Mouse (Mus musculus): ENCODE results near the gene Creb5. TPM values are rescaled to one million over a fixed set of nuclear protein-coding genes. Genes with fewer than 3 reads are reported as not detected.

The Creb5 gene
- 0.12 and 0.20 TPM in 2 replicates for polyA plus RNA-seq (2015; fragmentation: Nextera tagmentation; extraction: Ambion mirVana)

DNA sequence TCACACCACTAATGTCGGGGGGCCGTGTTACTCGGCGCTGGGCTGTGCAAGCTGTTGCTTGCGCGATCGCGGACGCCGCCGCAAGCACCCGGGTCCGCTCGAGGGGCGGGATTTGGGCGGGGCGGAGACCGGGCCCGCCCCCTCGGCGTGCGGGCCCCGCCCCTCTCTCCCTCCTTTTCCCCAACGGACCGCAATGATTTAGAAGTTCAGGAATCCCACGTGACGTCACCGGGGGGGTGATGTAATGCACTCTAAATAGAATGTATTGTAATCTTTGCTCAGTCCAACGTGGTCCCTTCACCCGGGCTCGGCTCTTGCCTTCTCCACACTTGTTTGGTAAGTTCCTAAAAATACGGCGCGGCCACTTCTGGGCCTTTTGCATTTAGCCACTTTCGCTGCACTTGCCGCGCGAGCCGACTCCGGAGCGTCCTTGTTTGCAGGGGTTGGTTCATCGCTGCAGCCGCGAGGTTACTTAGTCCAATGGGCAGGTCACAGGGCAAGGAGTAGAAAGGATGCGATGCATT is at the start of gene Creb5:
Gene Creb5 (plus strand): TSS at position 233 of the 524 bp plus-strand sequence.
- no peaks in the 10 kb centered on the region for H3K36me3 ChIP-seq (replicated peaks; ENCODE audit: insufficient read depth, low read length)
- DNase-seq (peak; percentile 75), ATAC-seq (peak; percentile 81)
- WGBS (ENCODE audit: insufficient replicate concordance), result under 1% methylated on average over 45 of the region's 45 CpGs
- peak within 1 kb of the TSS; percentile 60 for H3K4me2 ChIP-seq (ENCODE audit: low read depth, low read length)
- peak within 1 kb of the TSS; percentile 32 for H3K4me3 ChIP-seq (ENCODE audit: low read depth, low read length)
- H3K4me1 ChIP-seq (ENCODE audit: insufficient read depth), result peaks cover 11% of the 10 kb centered on the region
- TF ChIP-seq EP300 (IDR thresholded peaks at IDR 0.05; ENCODE audit: low read depth), result no peak
- TF ChIP-seq CTCF (IDR thresholded peaks at IDR 0.05; ENCODE audit: low read depth), result no peak
- peak within 1 kb of the TSS; percentile 0 for H3K9ac ChIP-seq (replicated peaks)
- no peaks in the 10 kb centered on the region for H3K9me3 ChIP-seq (ENCODE audit: low read length)
- H3K27me3 ChIP-seq (ENCODE audit: insufficient read depth, low read length), result peaks cover 75% of the 10 kb centered on the region
- no peak within 1 kb of the TSS for H3K27ac ChIP-seq (ENCODE audit: low read depth)

DNA sequence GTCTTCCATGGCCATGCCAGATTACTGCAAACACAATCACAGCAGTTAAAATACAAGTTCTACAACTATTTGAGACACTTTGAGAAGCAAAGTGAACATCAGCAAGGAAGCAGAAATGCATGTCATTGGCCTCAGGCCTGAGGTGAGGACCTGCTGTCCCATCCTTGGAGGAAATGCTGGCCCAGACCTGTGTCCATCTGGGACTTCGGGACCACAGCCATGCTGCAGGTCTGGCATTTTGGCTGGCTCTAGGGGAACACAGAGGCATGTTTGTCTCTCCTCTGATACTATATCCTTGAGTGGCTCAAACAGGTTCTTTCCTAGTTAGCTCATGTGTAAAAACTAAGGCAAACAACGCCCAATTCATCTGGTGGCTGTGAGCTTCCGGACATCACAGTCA is 27.2 kb upstream of the Creb5 start:
- 79% methylated on average over 3 of the region's 3 CpGs for WGBS (ENCODE audit: insufficient replicate concordance)
- H3K4me2 ChIP-seq (ENCODE audit: low read depth, low read length), result no peak overlapping the region
- H3K4me1 ChIP-seq (ENCODE audit: insufficient read depth), result no peaks in the 10 kb centered on the region
- H3K36me3 ChIP-seq (replicated peaks; ENCODE audit: insufficient read depth, low read length), result no peaks in the 10 kb centered on the region
- TF ChIP-seq EP300 (IDR thresholded peaks at IDR 0.05; ENCODE audit: low read depth), result no peak
- no peak for TF ChIP-seq CTCF (IDR thresholded peaks at IDR 0.05; ENCODE audit: low read depth)
- H3K27me3 ChIP-seq (ENCODE audit: insufficient read depth, low read length), result no peaks in the 10 kb centered on the region
- no peak overlapping the region for H3K4me3 ChIP-seq (ENCODE audit: low read depth, low read length)
- ATAC-seq (no peak), DNase-seq (no peak)
- no peak overlapping the region for H3K9ac ChIP-seq (replicated peaks)
- H3K9me3 ChIP-seq (ENCODE audit: low read length), result no peaks in the 10 kb centered on the region
- no peak overlapping the region for H3K27ac ChIP-seq (ENCODE audit: low read depth)

DNA sequence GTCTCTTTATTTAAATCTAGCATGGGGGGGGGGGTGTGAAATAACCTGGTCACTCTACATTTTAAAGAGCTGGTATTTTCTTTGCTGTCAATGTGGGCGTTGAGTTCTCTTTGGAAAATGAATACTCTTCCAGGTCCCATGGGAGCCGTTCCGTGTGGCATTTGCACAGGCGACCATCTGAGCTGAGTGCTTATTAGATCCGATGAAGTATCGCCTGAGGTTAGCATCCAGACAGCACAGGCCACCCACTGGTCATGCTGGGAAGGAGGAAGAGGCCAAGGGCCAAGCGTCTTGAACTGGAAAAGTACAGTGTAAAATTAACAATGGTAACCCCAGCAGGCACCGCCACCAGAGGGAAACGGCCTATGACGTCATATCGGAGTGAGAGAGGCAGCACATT is 24.7 kb upstream of the Creb5 start:
- 70% methylated on average over 11 of the region's 11 CpGs for WGBS (ENCODE audit: insufficient replicate concordance)
- no peaks in the 10 kb centered on the region for H3K36me3 ChIP-seq (replicated peaks; ENCODE audit: insufficient read depth, low read length)

DNA sequence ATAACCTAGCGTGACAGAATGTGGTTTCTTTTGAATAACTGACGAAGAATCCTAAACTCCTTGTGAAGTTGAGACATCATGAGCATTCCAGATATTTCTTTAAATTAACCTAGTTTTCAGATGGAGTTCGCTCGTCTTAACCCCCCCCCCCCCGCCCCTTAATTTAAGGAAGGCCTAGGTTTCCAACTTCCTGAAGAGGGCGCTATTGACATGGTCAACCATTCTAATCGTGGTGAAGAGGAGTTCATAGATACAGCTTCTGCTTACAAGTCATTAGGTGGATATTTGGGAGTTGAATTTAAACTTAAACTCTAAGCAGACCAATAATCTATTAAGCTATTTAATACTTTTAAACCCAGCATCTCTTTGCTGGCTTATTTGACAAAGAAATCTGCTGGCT is 20.0 kb upstream of the Creb5 start:
- ATAC-seq (no peak), DNase-seq (no peak)
- no peaks in the 10 kb centered on the region for H3K4me1 ChIP-seq (ENCODE audit: insufficient read depth)
- no peak overlapping the region for H3K9ac ChIP-seq (replicated peaks)
- no peak overlapping the region for H3K27ac ChIP-seq (ENCODE audit: low read depth)
- H3K9me3 ChIP-seq (ENCODE audit: low read length), result no peaks in the 10 kb centered on the region
- TF ChIP-seq EP300 (IDR thresholded peaks at IDR 0.05; ENCODE audit: low read depth), result no peak
- TF ChIP-seq CTCF (IDR thresholded peaks at IDR 0.05; ENCODE audit: low read depth), result peak; percentile 49
- 25% methylated on average over 7 of the region's 7 CpGs for WGBS (ENCODE audit: insufficient replicate concordance)
- H3K36me3 ChIP-seq (replicated peaks; ENCODE audit: insufficient read depth, low read length), result no peaks in the 10 kb centered on the region
- no peak overlapping the region for H3K4me3 ChIP-seq (ENCODE audit: low read depth, low read length)
- H3K27me3 ChIP-seq (ENCODE audit: insufficient read depth, low read length), result peaks cover 8% of the 10 kb centered on the region; the same call in 1 of the 2 replicates
- H3K4me2 ChIP-seq (ENCODE audit: low read depth, low read length), result no peak overlapping the region

More for the DNA sequence above, 24.7 kb upstream of the Creb5 start:
- no peak overlapping the region for H3K27ac ChIP-seq (ENCODE audit: low read depth)
- H3K9me3 ChIP-seq (ENCODE audit: low read length), result no peaks in the 10 kb centered on the region
- no peak overlapping the region for H3K4me2 ChIP-seq (ENCODE audit: low read depth, low read length)
- H3K4me1 ChIP-seq (ENCODE audit: insufficient read depth), result no peaks in the 10 kb centered on the region
- H3K27me3 ChIP-seq (ENCODE audit: insufficient read depth, low read length), result no peaks in the 10 kb centered on the region
- H3K9ac ChIP-seq (replicated peaks), result no peak overlapping the region
- TF ChIP-seq CTCF (IDR thresholded peaks at IDR 0.05; ENCODE audit: low read depth) (no peak), EP300 (IDR thresholded peaks at IDR 0.05; ENCODE audit: low read depth) (no peak)
- no peak for ATAC-seq
- no peak for DNase-seq
- no peak overlapping the region for H3K4me3 ChIP-seq (ENCODE audit: low read depth, low read length)

DNA sequence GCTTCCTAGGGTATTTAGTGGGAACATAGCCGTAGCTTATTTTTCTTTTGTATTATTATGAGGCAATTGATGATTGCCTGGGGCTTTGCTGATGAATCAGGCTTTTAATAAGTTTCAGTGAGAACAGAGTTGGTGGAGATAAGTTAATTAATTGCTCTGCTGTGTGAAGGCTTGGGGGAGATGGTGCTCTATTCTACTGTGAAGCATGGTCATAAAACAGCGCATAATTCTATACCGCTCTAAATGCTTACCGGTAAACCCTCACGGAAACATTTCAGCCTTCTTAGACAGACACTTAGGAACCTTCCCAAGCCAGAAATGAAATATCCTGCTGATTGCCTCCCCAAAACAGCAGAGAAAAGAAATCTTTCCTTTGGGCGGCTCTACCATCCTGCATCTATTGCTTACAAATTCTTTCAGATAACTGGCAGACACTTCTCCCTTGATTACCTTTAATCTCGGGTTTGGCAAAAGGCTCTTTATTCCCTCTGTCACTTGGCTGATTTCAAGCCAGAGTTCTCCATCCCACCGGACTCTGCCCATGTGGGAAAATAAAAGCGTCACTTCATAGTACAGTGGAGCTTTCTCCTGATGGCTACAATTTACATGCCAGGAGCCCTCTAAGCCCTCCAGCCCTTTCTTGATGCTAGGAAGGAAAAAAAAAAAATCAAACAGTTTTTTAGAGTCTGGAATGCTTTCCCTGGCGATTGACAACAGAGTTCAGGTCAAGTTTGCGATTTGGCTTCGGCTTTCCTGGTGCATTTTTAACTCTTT is 19.2 kb upstream of the Creb5 start:
- H3K27ac ChIP-seq (ENCODE audit: low read depth), result no peak overlapping the region
- no peaks in the 10 kb centered on the region for H3K36me3 ChIP-seq (replicated peaks; ENCODE audit: insufficient read depth, low read length)
- no peak overlapping the region for H3K4me2 ChIP-seq (ENCODE audit: low read depth, low read length)
- TF ChIP-seq CTCF (IDR thresholded peaks at IDR 0.05; ENCODE audit: low read depth) (no peak), EP300 (IDR thresholded peaks at IDR 0.05; ENCODE audit: low read depth) (no peak)
- DNase-seq (no peak), ATAC-seq (no peak)
- no peaks in the 10 kb centered on the region for H3K4me1 ChIP-seq (ENCODE audit: insufficient read depth)
- no peak overlapping the region for H3K9ac ChIP-seq (replicated peaks)
- no peak overlapping the region for H3K4me3 ChIP-seq (ENCODE audit: low read depth, low read length)
- peaks cover 8% of the 10 kb centered on the region; the same call in 1 of the 2 replicates for H3K27me3 ChIP-seq (ENCODE audit: insufficient read depth, low read length)
- WGBS (ENCODE audit: insufficient replicate concordance), result 56% methylated on average over 12 of the region's 12 CpGs
- H3K9me3 ChIP-seq (ENCODE audit: low read length), result no peaks in the 10 kb centered on the region

DNA sequence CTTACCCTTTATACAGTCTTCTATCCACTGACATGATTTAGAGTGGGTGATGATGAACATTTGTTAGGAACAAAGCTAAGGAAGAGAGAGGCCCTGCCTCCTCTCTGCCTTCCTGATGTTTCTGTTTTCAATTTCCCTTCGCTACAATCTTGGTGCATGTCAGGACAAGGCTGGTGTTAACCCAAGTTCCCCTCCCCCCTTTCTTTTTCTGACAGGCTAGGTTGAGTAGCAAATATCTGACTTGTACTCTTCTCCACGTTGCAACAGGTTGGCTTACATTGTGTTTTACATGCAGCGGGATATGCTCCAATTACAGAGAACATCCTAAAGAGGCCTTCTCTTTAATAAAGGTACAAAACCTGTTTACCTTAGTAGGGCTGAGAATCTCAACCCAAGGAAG is 15.9 kb upstream of the Creb5 start:
- WGBS (ENCODE audit: insufficient replicate concordance), result 58% methylated on average over 3 of the region's 3 CpGs
- Histone ChIP-seq H3K4me2 (ENCODE audit: low read depth, low read length) (no peak overlapping the region), H3K27ac (ENCODE audit: low read depth) (no peak overlapping the region), H3K9ac (replicated peaks) (no peak overlapping the region), H3K27me3 (ENCODE audit: insufficient read depth, low read length) (peaks cover 8% of the 10 kb centered on the region; the same call in 1 of the 2 replicates), H3K4me3 (ENCODE audit: low read depth, low read length) (no peak overlapping the region), H3K9me3 (ENCODE audit: low read length) (no peaks in the 10 kb centered on the region), H3K4me1 (ENCODE audit: insufficient read depth) (no peaks in the 10 kb centered on the region), H3K36me3 (replicated peaks; ENCODE audit: insufficient read depth, low read length) (no peaks in the 10 kb centered on the region)
- DNase-seq, result no peak
- ATAC-seq, result no peak
- no peak for TF ChIP-seq EP300 (IDR thresholded peaks at IDR 0.05; ENCODE audit: low read depth)
- no peak for TF ChIP-seq CTCF (IDR thresholded peaks at IDR 0.05; ENCODE audit: low read depth)
